Mouse (Mus musculus) limb, embryonic 14.5 days (tissue): ENCODE measurements around the gene Jund. TPM values are rescaled to one million over a fixed set of nuclear protein-coding genes. Genes with fewer than 3 reads are reported as not detected.

ENCODE experiments used
- ATAC-seq: fragments of 200-750 bp; cut with Nextera tagmentation; 2 replicates; pipeline ENCODE4 v1.8.0; 2017; ENCODE audit warnings: low read depth, moderate number of reproducible peaks, moderate TSS enrichment; ENCODE audit not compliant: low FRiP score
- DNase-seq: peaks from one replicate; pipeline ENCODE4 v3.0.0-alpha.2; 2015; ENCODE audit warnings: low spot score
- H3K27ac ChIP-seq: fragments of 300-500 bp; sonication (generic); replicated peaks from 2 replicates; pipeline ENCODE4 v1.5.1; 2014; ENCODE audit warnings: low read depth, mild to moderate bottlenecking, low read length, moderate library complexity, mixed read lengths
- H3K27me3 ChIP-seq: fragments of 300-500 bp; sonication (generic); 2 replicates; pipeline ENCODE4 v1.6.1; 2014; ENCODE audit warnings: low read length, mixed read lengths; ENCODE audit not compliant: control insufficient read depth, insufficient read depth
- H3K36me3 ChIP-seq: fragments of 300-500 bp; sonication (generic); 2 replicates; pipeline ENCODE4 v1.6.1; 2014; ENCODE audit warnings: mild to moderate bottlenecking, low read length, moderate library complexity, mixed read lengths; ENCODE audit not compliant: control insufficient read depth, insufficient read depth
- H3K4me1 ChIP-seq: fragments of 300-500 bp; sonication (generic); 2 replicates; pipeline ENCODE4 v1.6.1; 2014; ENCODE audit warnings: antibody characterized with exemption, low read length, mixed read lengths; ENCODE audit not compliant: control insufficient read depth, insufficient read depth
- H3K4me2 ChIP-seq: fragments of 300-500 bp; sonication (generic); replicated peaks from 2 replicates; pipeline ENCODE4 v1.6.1; 2014; ENCODE audit warnings: low read depth, mild to moderate bottlenecking, low read length, moderate library complexity; ENCODE audit not compliant: severe bottlenecking
- H3K4me3 ChIP-seq: fragments of 300-500 bp; sonication (generic); replicated peaks from 2 replicates; pipeline ENCODE4 v1.5.1; 2014; ENCODE audit warnings: low read length
- H3K9ac ChIP-seq: fragments of 300-500 bp; sonication (generic); 2 replicates; pipeline ENCODE4 v1.6.1; 2014; ENCODE audit warnings: mild to moderate bottlenecking, low read depth, low read length, moderate library complexity; ENCODE audit not compliant: severe bottlenecking
- H3K9me3 ChIP-seq: fragments of 300-500 bp; sonication (generic); 2 replicates; pipeline ENCODE4 v1.6.1; 2016; ENCODE audit warnings: low read length; ENCODE audit not compliant: control insufficient read depth
- POLR2A ChIP-seq: fragments of 200-500 bp; IDR thresholded peaks from 2 replicates; pipeline ENCODE4 v1.8.0; 2012; ENCODE audit warnings: inconsistent platforms, mild to moderate bottlenecking, moderate library complexity, borderline replicate concordance; ENCODE audit not compliant: insufficient read depth, insufficient read length; ENCODE audit errors: extremely low read depth
- WGBS: fragments of 180-500 bp; shearing (Covaris S2); extraction: QIAGEN DNeasy Blood & Tissue Kit; methylation state at CpG from one replicate; pipeline ENCODE4 v1.1.7; 2014; 5-methylcytosine and 5-hydroxymethylcytosine counted together
- polyA plus RNA-seq, 2 experiments: library from polyadenylated mRNA; depleted of rRNA in 1 of 2; stranded (reverse) in 1 of 2; unstranded in 1 of 2; fragments of >200 nt; fragmentation: Nextera tagmentation in 1 of 2; extraction: Ambion mirVana in 1 of 2; gene quantifications; 2 replicates each; pipeline versions ENCODE4 v1.2.1 to v1.2.3; 2012 to 2014

The Jund gene
- polyA plus RNA-seq, 2 experiments = 119 to 218 TPM

DNA sequence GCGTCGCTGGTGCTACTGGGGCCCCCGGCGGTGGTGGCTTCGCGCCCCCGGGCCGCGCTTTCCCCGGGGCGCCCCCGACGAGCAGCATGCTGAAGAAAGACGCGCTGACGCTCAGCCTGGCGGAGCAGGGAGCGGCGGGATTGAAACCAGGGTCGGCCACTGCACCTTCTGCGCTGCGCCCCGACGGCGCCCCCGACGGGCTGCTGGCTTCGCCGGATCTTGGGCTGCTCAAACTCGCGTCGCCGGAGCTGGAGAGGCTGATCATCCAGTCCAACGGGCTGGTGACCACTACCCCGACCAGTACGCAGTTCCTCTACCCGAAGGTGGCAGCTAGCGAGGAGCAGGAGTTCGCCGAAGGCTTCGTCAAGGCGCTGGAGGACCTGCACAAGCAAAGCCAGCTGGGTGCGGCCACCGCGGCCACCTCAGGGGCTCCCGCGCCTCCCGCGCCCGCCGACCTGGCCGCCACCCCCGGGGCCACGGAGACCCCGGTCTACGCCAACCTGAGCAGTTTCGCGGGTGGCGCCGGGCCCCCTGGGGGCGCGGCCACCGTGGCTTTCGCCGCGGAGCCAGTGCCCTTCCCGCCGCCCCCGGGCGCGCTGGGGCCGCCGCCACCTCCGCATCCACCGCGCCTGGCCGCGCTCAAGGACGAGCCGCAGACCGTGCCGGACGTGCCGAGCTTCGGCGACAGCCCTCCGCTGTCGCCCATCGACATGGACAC is 526 bp downstream of the Jund start:
- no peak for TF ChIP-seq POLR2A
- peaks cover 37% of the 10 kb centered on the region for H3K4me1 ChIP-seq
- DNase-seq = no peak
- WGBS = 0% methylated on average over 29 of the region's 89 CpGs
- H3K27me3 ChIP-seq = no peaks in the 10 kb centered on the region
- H3K9ac ChIP-seq = peak overlapping the region; percentile 99
- H3K27ac ChIP-seq = peak overlapping the region; percentile 94
- no peaks in the 10 kb centered on the region for H3K9me3 ChIP-seq
- H3K4me3 ChIP-seq = peak overlapping the region; percentile 98
- H3K4me2 ChIP-seq = peak overlapping the region; percentile 53
- H3K36me3 ChIP-seq = peaks cover 15% of the 10 kb centered on the region
- no peak; the same call in 1 of the 2 replicates for ATAC-seq

DNA sequence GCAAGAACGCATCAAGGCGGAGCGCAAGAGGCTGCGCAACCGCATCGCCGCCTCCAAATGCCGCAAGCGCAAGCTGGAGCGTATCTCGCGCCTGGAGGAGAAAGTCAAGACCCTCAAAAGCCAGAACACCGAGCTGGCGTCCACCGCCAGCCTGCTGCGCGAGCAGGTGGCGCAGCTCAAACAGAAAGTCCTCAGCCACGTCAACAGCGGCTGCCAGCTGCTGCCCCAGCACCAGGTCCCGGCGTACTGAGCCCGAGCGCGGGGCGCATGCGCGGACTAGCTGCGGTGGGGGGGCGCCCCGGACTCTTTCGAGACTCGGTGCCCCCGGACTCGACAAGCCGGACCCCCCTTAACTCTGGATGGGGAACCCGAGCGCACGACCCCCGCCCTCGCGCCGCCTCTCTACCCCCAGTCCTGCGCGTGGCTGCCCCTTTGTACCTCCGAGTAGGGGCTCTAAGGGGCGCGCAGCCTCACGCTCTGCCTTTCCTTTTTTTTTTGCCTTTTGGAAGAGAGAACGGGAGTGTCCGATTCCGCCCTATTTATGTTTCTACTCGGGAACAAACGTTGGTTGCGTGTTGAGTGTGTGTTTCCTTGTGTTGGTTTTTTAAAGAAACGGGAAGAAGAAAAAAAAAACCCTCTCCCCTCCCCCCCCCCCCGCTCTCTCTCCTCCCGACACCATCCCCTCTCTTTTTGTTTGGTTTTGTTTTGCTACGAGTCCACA is 1.2 kb downstream of the Jund start:
- Histone ChIP-seq H3K9me3 (no peaks in the 10 kb centered on the region), H3K9ac (peak overlapping the region; percentile 99), H3K4me2 (peak overlapping the region; percentile 53), H3K4me1 (peaks cover 37% of the 10 kb centered on the region), H3K27me3 (no peaks in the 10 kb centered on the region), H3K4me3 (peak overlapping the region; percentile 98), H3K27ac (peak overlapping the region; percentile 94), H3K36me3 (peaks cover 15% of the 10 kb centered on the region)
- peak; percentile 73; the same call in 1 of the 2 replicates for TF ChIP-seq POLR2A
- WGBS = under 1% methylated on average over 58 of the region's 59 CpGs
- DNase-seq (peak; percentile 75), ATAC-seq (no peak)

GRCm38 (mm10) chr8:70700555-70700922 is 1.8 kb downstream of the Jund start:
- Histone ChIP-seq H3K27me3 (no peaks in the 10 kb centered on the region), H3K9me3 (no peaks in the 10 kb centered on the region), H3K9ac (peak overlapping the region; percentile 99), H3K36me3 (peaks cover 15% of the 10 kb centered on the region), H3K27ac (peak overlapping the region; percentile 94), H3K4me3 (peak overlapping the region; percentile 98), H3K4me1 (peaks cover 32% of the 10 kb centered on the region), H3K4me2 (peak overlapping the region; percentile 53)
- peak; percentile 96 for DNase-seq
- no peak for TF ChIP-seq POLR2A
- peak; percentile 7; the same call in 1 of the 2 replicates for ATAC-seq
- 0% methylated on average over 20 of the region's 20 CpGs for WGBS

DNA sequence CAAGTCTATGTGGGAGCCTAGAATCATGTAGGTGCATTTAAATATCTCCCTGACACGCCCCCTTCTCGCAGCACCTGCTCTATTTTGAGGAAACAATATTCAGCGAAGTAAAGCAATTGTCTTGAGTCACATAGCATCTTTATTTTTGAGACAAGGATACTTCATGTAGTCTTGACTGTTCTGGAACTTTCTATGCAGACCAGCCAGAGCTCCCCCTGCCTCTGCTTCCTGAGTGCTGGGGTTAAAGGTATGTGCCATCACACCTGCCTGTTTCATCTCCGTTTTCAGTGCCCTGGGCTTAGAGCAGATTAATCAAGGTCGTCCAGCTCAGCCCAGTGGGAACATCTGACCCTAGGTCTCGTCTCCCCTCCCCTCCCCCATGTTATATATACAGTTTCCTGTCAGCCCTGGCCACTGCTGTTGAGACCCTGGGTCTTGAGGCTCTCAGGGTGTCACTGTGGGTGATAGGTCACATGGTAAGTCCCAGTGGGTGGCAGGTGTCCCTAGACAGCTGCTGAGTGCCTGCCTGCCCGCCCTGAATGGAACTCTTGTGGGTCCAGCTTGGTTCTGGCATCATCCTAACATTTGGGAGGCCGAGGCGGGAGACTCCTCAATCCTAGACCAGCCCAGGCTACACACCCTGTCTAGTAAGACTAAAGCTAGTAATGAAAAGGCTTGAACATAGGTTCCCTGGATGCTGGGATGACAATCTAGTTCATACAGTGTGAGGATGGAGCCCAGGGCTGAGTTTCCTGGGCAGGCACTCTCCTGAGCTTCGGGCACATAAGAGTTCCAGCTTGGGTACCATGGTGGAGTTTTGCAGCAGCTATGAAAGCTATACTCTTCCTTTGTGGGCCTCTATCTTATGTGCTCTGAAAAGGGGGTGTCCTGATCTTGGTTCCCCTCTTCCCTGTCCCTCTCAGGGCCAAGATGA is 2.6 kb downstream of the Jund start:
- no peaks in the 10 kb centered on the region for H3K9me3 ChIP-seq
- peak overlapping the region; percentile 99 for H3K9ac ChIP-seq
- H3K4me2 ChIP-seq = peak overlapping the region; percentile 53
- peak overlapping the region; percentile 94; the same call in 1 of the 2 replicates for H3K27ac ChIP-seq
- no peak for DNase-seq
- H3K4me3 ChIP-seq = peak overlapping the region; percentile 98
- no peaks in the 10 kb centered on the region for H3K27me3 ChIP-seq
- no peak for ATAC-seq
- H3K36me3 ChIP-seq = peaks cover 15% of the 10 kb centered on the region
- 56% methylated on average over 10 of the region's 10 CpGs for WGBS
- peaks cover 24% of the 10 kb centered on the region for H3K4me1 ChIP-seq
- no peak for TF ChIP-seq POLR2A
